Mouse (Mus musculus) small intestine, adult 2 months (tissue): Measurements from ENCODE around the gene Raf1.

Experiments used
- CTCF ChIP-seq: fragments of 200-500 bp; IDR thresholded peaks from 2 replicates; pipeline ENCODE4 v1.5.1; 2012; ENCODE audit warnings: low read depth, mild to moderate bottlenecking, control low read depth, inconsistent platforms, low read length, moderate library complexity, mixed read lengths; ENCODE audit not compliant: insufficient replicate concordance, insufficient read length; ENCODE audit errors: extremely low read depth
- POLR2A ChIP-seq: fragments of 200-500 bp; IDR thresholded peaks from 2 replicates; pipeline ENCODE4 v1.6.1; 2012; ENCODE audit warnings: low read depth, mild to moderate bottlenecking, control low read depth, inconsistent platforms, low read length, moderate library complexity

- no peak for TF ChIP-seq POLR2A
- no peak for TF ChIP-seq CTCF
Observed at GRCm38 (mm10) chr6:115677441-115677840, 1.0 kb upstream of the Raf1 start.
